Mouse (Mus musculus) C2C12 (cell line): ENCODE results near the gene Sec22c. TPM values are rescaled to one million over a fixed set of nuclear protein-coding genes. Genes with fewer than 3 reads are reported as not detected.

ENCODE experiments used
- H3K27me3 ChIP-seq: one replicate; pipeline ENCODE4 v1.6.1; 2011; ENCODE audit not compliant: control insufficient read depth, insufficient read depth, insufficient read length
- H3K36me3 ChIP-seq: one replicate; pipeline ENCODE4 v1.6.1; 2011; ENCODE audit not compliant: control insufficient read depth, insufficient read depth
- H3K4me3 ChIP-seq: one replicate; pipeline ENCODE4 v1.5.1; 2011; ENCODE audit warnings: mild to moderate bottlenecking, control low read depth; ENCODE audit not compliant: poor library complexity, insufficient read depth, severe bottlenecking
- H3K79me2 ChIP-seq: one replicate; pipeline ENCODE4 v1.6.1; 2011; ENCODE audit not compliant: control insufficient read depth, insufficient read depth
- H3K79me3 ChIP-seq: one replicate; pipeline ENCODE4 v1.6.1; 2011; ENCODE audit warnings: low read depth, control low read depth
- H3ac ChIP-seq: one replicate; pipeline ENCODE3; 2011; ENCODE audit warnings: low read depth; ENCODE audit not compliant: control insufficient read depth, insufficient read length
- CEBPB ChIP-seq: IDR thresholded peaks from one replicate; pipeline ENCODE4 v1.6.1; 2011; ENCODE audit warnings: low read depth, mild to moderate bottlenecking, control low read depth, moderate library complexity
- CTCF ChIP-seq: IDR thresholded peaks from one replicate; pipeline ENCODE4 v1.5.1; 2011; ENCODE audit not compliant: control insufficient read depth, insufficient read depth, insufficient read length
- FOSL1 ChIP-seq: IDR thresholded peaks from one replicate; pipeline ENCODE4 v1.8.0; 2011; ENCODE audit warnings: mild to moderate bottlenecking, low read length; ENCODE audit not compliant: poor library complexity, insufficient read depth, severe bottlenecking
- MAX ChIP-seq: IDR thresholded peaks from one replicate; pipeline ENCODE4 v1.6.1; 2011; ENCODE audit warnings: mild to moderate bottlenecking, control low read depth
- MYOD1 ChIP-seq: IDR thresholded peaks from one replicate; pipeline ENCODE4 v1.6.1; 2011; ENCODE audit warnings: low read depth; ENCODE audit not compliant: control insufficient read depth, insufficient read length
- MYOG ChIP-seq: IDR thresholded peaks from one replicate; pipeline ENCODE4 v1.6.1; 2011; ENCODE audit not compliant: control insufficient read depth, insufficient read length; ENCODE audit errors: extremely low read depth
- USF1 ChIP-seq: IDR thresholded peaks from one replicate; pipeline ENCODE4 v1.6.1; 2011; ENCODE audit warnings: low read depth, mild to moderate bottlenecking, control low read depth, moderate library complexity
- polyA plus RNA-seq: library from polyadenylated mRNA; unstranded; fragments of >200 nt; fragmentation: generic; extraction: Trizol; gene quantifications from one replicate; pipeline ENCODE4 v1.2.1, GENCODE M21; 2012; ENCODE audit warnings: missing spikeins

The Sec22c gene
- polyA plus RNA-seq, 1 experiment: 8.0 TPM

GRCm38 (mm10) chr9:121710584-121710975, 5.3 kb upstream of the Sec22c start:
- H3ac ChIP-seq: peak overlapping the region; percentile 83
- TF ChIP-seq MAX (no peak), CEBPB (no peak), CTCF (no peak), MYOD1 (no peak), USF1 (no peak), FOSL1 (no peak), MYOG (no peak)
- peaks cover 23% of the 10 kb centered on the region for H3K79me2 ChIP-seq
- H3K27me3 ChIP-seq: no peaks in the 10 kb centered on the region
- peaks cover 5% of the 10 kb centered on the region for H3K36me3 ChIP-seq
- H3K79me3 ChIP-seq: peaks cover 4% of the 10 kb centered on the region
- H3K4me3 ChIP-seq: peak overlapping the region; percentile 82

GRCm38 (mm10) chr9:121709898-121710583, 4.8 kb upstream of the Sec22c start, which contains the start of gene Ss18l2:
Ss18l2 (plus strand) TSS chr9:121710329.
- TF ChIP-seq MAX (peak; percentile 56), USF1 (no peak), FOSL1 (no peak), MYOG (no peak), CEBPB (no peak), CTCF (no peak)
- H3K27me3 ChIP-seq: no peaks in the 10 kb centered on the region
- H3K79me3 ChIP-seq: peaks cover 4% of the 10 kb centered on the region
- H3K79me2 ChIP-seq: peaks cover 23% of the 10 kb centered on the region
- H3K36me3 ChIP-seq: peaks cover 5% of the 10 kb centered on the region
- peak within 1 kb of the TSS; percentile 83 for H3ac ChIP-seq
- H3K4me3 ChIP-seq: peak within 1 kb of the TSS; percentile 82

- Histone ChIP-seq H3K79me3 (peaks cover 4% of the 10 kb centered on the region), H3ac (no peak overlapping the region), H3K4me3 (no peak overlapping the region), H3K27me3 (no peaks in the 10 kb centered on the region), H3K79me2 (peaks cover 23% of the 10 kb centered on the region), H3K36me3 (peaks cover 5% of the 10 kb centered on the region)
- TF ChIP-seq CTCF (no peak), FOSL1 (no peak), MYOD1 (no peak), USF1 (no peak), MAX (no peak), CEBPB (no peak), MYOG (no peak)
Observed at GRCm38 (mm10) chr9:121708506-121709486, 3.5 kb upstream of the Sec22c start.

- Histone ChIP-seq H3K27me3 (no peaks in the 10 kb centered on the region), H3K36me3 (peaks cover under 1% of the 10 kb centered on the region)
- TF ChIP-seq MAX: no peak
- no peak for TF ChIP-seq FOSL1
- no peak for TF ChIP-seq CEBPB
- no peak for TF ChIP-seq USF1
- TF ChIP-seq MYOD1: no peak
- TF ChIP-seq MYOG: no peak
- no peak for TF ChIP-seq CTCF
Observed at GRCm38 (mm10) chr9:121707801-121708200, 2.5 kb upstream of the Sec22c start.

GRCm38 (mm10) chr9:121706029-121706675, 862 bp upstream of the Sec22c start:
- H3K79me2 ChIP-seq: peaks cover 9% of the 10 kb centered on the region
- H3ac ChIP-seq: no peak overlapping the region
- peaks cover 2% of the 10 kb centered on the region for H3K79me3 ChIP-seq
- H3K36me3 ChIP-seq: no peaks in the 10 kb centered on the region
- no peaks in the 10 kb centered on the region for H3K27me3 ChIP-seq
- no peak overlapping the region for H3K4me3 ChIP-seq
- TF ChIP-seq FOSL1 (no peak), CTCF (no peak), USF1 (no peak), CEBPB (no peak), MYOG (no peak), MYOD1 (no peak), MAX (no peak)

More at GRCm38 (mm10) chr9:121707801-121708200, 2.5 kb upstream of the Sec22c start:
- Histone ChIP-seq H3K79me3 (peaks cover 4% of the 10 kb centered on the region), H3K79me2 (peaks cover 23% of the 10 kb centered on the region), H3K4me3 (no peak overlapping the region), H3ac (no peak overlapping the region)
